Mouse (Mus musculus): ENCODE results near the gene Neo1.

GRCm38 (mm10) chr9:58889782-58890448 lies 146.3 kb downstream of the Neo1 start:
- TF ChIP-seq POLR2A (IDR thresholded peaks at IDR 0.05; ENCODE audit: borderline replicate concordance, low read depth, low read length), result no peak
- TF ChIP-seq CTCF (IDR thresholded peaks at IDR 0.05; ENCODE audit: low read depth, low read length), result no peak

All from bone marrow macrophage, adult 2 months (primary cell).